Mouse (Mus musculus): Measurements from ENCODE around the gene Tmod4. TPM values are rescaled to one million over a fixed set of nuclear protein-coding genes. Genes with fewer than 3 reads are reported as not detected.
"Not testable (repeated sequence)": the region's sequence is repeated elsewhere in the genome, so short reads cannot be mapped to it uniquely, and the experiment has no call there.

Gene Tmod4
- polyA plus RNA-seq, 1 experiment, result 0.77 TPM

DNA sequence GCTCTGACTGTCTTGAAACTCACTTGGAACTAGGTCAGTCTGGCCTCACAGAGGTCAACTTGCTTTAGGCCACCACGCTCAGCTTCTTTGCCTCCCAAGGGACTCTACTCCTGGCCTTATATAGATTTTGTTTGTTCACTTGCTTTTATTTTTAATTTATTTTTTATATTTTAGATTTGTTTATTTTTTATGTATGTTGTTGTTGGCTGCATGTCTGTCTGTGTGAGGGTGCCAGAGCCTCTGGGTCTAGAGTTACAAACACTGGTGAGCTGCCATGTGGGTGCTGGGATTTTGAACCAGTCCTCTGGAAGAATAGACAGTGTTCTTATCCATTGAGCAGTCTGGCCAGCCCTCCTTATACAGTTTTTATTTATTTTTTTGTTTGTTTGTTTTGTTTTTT is 11.5 kb upstream of the Tmod4 start:
- H3K4me3 ChIP-seq (ENCODE audit: insufficient read depth, low read length), result no peak overlapping the region
- no peak overlapping the region for H3K27ac ChIP-seq (ENCODE audit: insufficient read depth, low read length)
- TF ChIP-seq CTCF (IDR thresholded peaks at IDR 0.05; ENCODE audit: extremely low read depth, insufficient read depth, low read length) (no peak), POLR2A (IDR thresholded peaks at IDR 0.05; ENCODE audit: extremely low read depth, insufficient read depth, low read length) (no peak)
- H3K4me1 ChIP-seq (ENCODE audit: control insufficient read depth, insufficient read depth, low read length), result no peaks in the 10 kb centered on the region

DNA sequence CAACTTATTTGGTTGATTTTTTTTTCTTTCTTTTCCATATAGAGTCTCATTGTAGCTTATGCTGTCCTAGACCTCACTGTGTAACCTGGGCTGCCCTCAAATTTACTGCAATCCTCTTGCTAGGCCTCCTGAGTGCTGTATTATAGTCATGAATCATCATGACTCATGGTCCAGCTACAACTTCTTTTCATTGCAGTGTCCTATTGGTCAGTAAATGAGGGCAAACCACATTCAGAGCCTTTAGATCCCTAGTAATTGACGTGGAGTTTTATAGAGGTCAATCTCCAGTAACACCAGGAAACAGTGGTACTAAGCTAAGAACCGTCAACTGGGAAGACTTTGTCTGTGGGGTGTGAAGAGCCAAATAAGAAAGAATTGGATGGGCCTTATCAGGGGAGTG is 6.5 kb upstream of the Tmod4 start:
- H3K4me3 ChIP-seq (ENCODE audit: insufficient read depth, low read length), result no peak overlapping the region
- TF ChIP-seq CTCF (IDR thresholded peaks at IDR 0.05; ENCODE audit: extremely low read depth, insufficient read depth, low read length), result no peak
- TF ChIP-seq POLR2A (IDR thresholded peaks at IDR 0.05; ENCODE audit: extremely low read depth, insufficient read depth, low read length), result no peak
- H3K4me1 ChIP-seq (ENCODE audit: control insufficient read depth, insufficient read depth, low read length), result no peaks in the 10 kb centered on the region

DNA sequence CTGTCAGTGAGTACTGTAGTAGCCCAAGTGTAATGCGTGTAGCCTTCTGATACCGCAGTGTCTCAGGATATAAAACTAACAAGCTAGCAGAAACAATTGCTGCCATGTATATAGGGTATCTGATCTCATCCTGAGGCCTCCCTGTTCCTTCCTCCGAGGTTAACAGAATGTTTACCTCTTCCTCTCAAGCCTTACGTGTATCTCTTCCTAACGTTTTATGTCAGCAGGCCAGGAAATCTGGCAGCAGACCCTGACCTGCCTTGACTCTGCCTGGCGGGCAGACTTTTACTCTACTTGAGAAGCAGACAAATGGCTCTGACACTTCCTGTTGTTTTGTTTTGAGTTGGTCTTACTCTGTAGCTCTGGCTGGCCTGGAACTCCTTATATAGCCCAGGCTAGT is 2.7 kb upstream of the Tmod4 start:
- TF ChIP-seq POLR2A (IDR thresholded peaks at IDR 0.05; ENCODE audit: extremely low read depth, insufficient read depth, low read length) (no peak), CTCF (IDR thresholded peaks at IDR 0.05; ENCODE audit: extremely low read depth, insufficient read depth, low read length) (no peak)
- Histone ChIP-seq H3K27ac (ENCODE audit: insufficient read depth, low read length) (no peak overlapping the region), H3K4me3 (ENCODE audit: insufficient read depth, low read length) (no peak overlapping the region), H3K4me1 (ENCODE audit: control insufficient read depth, insufficient read depth, low read length) (no peaks in the 10 kb centered on the region)

More for the DNA sequence above, 6.5 kb upstream of the Tmod4 start:
- H3K27ac ChIP-seq (ENCODE audit: insufficient read depth, low read length), result no peak overlapping the region

DNA sequence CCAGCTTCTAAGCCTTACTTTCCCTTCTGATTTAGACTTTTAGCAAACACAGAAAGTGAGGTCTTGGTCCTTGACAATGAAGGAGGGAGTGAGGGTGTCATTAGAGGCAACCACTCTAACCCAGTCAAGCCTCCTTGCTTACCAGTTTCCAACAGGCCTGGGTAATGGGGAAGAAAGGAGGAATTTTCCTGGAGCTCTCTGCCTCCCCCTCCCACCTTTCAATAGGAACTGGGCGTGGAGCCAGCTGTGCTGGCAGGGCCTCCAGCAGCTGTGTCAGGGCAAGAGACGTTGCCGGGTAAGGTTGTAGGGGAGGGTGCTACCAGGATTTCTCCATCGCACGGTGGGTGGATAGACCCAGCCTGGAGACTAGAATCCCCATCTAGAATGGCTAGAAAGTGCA is 696 bp downstream of the Tmod4 start:
- H3K4me1 ChIP-seq (ENCODE audit: control insufficient read depth, insufficient read depth, low read length), result no peaks in the 10 kb centered on the region
- TF ChIP-seq POLR2A (IDR thresholded peaks at IDR 0.05; ENCODE audit: extremely low read depth, insufficient read depth, low read length) (no peak), CTCF (IDR thresholded peaks at IDR 0.05; ENCODE audit: extremely low read depth, insufficient read depth, low read length) (no peak)
- no peak overlapping the region for H3K4me3 ChIP-seq (ENCODE audit: insufficient read depth, low read length)
- H3K27ac ChIP-seq (ENCODE audit: insufficient read depth, low read length), result no peak overlapping the region

DNA sequence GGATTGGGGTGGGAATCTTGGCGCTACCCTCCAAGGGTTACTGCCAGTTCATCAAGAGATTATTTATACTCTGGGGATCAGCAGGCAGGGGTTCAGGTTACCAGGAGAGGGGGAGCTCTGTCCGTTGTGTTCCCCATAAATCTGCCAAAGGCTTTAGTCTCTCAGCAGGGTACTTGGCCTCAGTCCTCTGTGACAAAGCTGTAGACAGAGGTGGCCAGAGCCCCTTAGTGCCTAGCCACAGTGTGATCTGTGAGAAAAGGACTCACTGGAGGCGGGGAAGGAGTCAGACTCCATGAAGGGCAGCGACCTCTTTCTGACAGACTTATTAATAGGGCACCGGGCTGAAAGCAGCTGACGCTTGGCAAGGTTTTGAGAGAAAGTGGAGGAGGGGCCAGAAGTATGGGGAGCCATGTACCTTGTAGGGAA is 5.0 kb downstream of the Tmod4 start:
- Histone ChIP-seq H3K4me3 (ENCODE audit: insufficient read depth, low read length) (no peak overlapping the region), H3K27ac (ENCODE audit: insufficient read depth, low read length) (no peak overlapping the region), H3K4me1 (ENCODE audit: control insufficient read depth, insufficient read depth, low read length) (no peaks in the 10 kb centered on the region)
- TF ChIP-seq POLR2A (IDR thresholded peaks at IDR 0.05; ENCODE audit: extremely low read depth, insufficient read depth, low read length) (no peak), CTCF (IDR thresholded peaks at IDR 0.05; ENCODE audit: extremely low read depth, insufficient read depth, low read length) (no peak)

DNA sequence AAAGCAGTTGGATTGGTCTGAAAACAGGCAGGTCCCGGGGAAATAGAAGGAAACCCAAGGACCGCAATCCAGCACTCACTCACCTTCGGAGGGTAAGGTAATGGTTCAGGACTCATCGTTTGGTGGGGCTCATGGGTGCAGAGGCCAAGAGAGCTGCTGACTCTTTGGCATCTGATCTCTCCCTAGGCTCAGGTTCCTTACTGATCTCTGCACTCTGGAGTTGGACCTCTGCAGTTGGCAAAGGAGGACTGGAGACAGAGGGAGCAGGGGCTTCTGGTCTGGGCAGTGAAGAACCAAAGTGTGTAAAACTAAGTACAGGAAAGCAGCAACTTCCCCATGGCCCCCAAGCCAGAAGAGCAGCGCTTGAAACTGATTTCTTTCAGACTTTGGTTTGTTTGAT is 5.8 kb downstream of the Tmod4 start:
- no peak overlapping the region for H3K27ac ChIP-seq (ENCODE audit: insufficient read depth, low read length)
- H3K4me1 ChIP-seq (ENCODE audit: control insufficient read depth, insufficient read depth, low read length), result no peaks in the 10 kb centered on the region
- no peak for TF ChIP-seq CTCF (IDR thresholded peaks at IDR 0.05; ENCODE audit: extremely low read depth, insufficient read depth, low read length)
- TF ChIP-seq POLR2A (IDR thresholded peaks at IDR 0.05; ENCODE audit: extremely low read depth, insufficient read depth, low read length), result no peak
- H3K4me3 ChIP-seq (ENCODE audit: insufficient read depth, low read length), result no peak overlapping the region

DNA sequence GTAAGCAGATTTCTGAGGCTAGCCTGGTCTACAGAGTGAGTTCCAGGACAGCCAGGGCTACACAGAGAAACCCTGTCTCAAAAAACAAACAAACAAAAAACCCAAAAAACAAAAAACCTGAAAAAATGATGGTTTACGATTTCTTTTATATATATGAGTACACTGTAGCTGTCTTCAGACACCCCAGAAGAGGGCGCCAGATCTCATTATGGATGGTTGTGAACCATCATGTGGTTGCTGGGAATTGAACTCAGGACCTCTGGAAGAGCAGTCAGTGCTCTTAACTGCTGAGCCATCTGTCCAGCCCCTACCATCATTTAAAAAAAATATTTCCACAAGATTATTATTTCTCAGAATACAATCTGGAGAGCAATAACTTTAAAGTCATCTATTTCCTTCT is 8.1 kb downstream of the Tmod4 start:
- H3K4me1 ChIP-seq (ENCODE audit: control insufficient read depth, insufficient read depth, low read length); H3K27ac ChIP-seq (ENCODE audit: insufficient read depth, low read length); H3K4me3 ChIP-seq (ENCODE audit: insufficient read depth, low read length): not testable (repeated sequence)

DNA sequence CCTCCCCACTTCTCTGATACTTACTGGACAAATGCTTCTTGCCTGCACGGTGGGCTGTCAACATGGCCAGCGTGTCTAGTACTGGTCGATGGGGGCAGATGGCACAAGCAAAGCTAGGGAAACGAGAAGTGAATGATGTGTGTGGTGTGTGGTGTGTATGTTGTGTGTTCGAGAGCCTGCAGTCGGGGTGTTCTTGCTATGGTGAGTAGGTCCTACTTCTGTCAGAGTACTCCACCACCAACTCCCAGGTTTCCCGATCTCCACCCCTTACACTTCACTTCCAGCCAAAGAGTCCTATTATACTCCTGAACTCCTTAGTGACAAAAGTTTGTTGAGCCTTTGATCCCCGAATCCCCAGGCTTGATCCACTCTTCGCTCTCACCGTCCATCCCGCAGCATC is 8.9 kb downstream of the Tmod4 start:
- Histone ChIP-seq H3K27ac (ENCODE audit: insufficient read depth, low read length) (no peak overlapping the region), H3K4me3 (ENCODE audit: insufficient read depth, low read length) (peak overlapping the region; percentile 69), H3K4me1 (ENCODE audit: control insufficient read depth, insufficient read depth, low read length) (no peaks in the 10 kb centered on the region)
- TF ChIP-seq CTCF (IDR thresholded peaks at IDR 0.05; ENCODE audit: extremely low read depth, insufficient read depth, low read length) (no peak), POLR2A (IDR thresholded peaks at IDR 0.05; ENCODE audit: extremely low read depth, insufficient read depth, low read length) (no peak)

DNA sequence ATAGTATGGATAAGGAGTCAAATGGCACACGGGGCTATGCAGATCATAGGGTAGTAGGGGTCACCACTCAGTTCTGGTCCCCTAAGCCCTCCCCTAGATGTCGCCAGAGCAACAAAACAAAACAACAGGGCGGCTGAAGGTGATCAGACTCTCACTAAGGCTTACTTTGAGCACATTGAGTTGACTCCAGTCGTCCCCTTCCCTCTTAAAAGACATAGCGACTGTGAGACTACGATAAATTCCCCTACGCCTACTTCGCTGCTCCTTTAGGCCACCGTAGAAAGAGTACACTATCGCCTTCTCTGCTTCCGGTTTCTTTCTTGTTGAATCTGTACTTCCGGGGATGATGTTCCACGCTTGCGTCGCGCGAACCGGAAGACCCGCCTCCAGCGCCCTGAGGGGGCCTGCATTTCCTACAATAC is 9.4 kb downstream of the Tmod4 start, which contains the start of the genes Scnm1 and Lysmd1:
Scnm1 (minus strand) TSS at position 332 of the 422 bp plus-strand sequence.
Lysmd1 (plus strand) TSS at position 409 of the 422 bp plus-strand sequence.
- Histone ChIP-seq H3K27ac (ENCODE audit: insufficient read depth, low read length) (no peak within 1 kb of the TSS), H3K4me1 (ENCODE audit: control insufficient read depth, insufficient read depth, low read length) (no peaks in the 10 kb centered on the region), H3K4me3 (ENCODE audit: insufficient read depth, low read length) (peak within 1 kb of the TSS; percentile 69)
- TF ChIP-seq CTCF (IDR thresholded peaks at IDR 0.05; ENCODE audit: extremely low read depth, insufficient read depth, low read length) (0 out of 2 replicates have a peak, but pooled peaks have one; percentile 11), POLR2A (IDR thresholded peaks at IDR 0.05; ENCODE audit: extremely low read depth, insufficient read depth, low read length) (no peak)

DNA sequence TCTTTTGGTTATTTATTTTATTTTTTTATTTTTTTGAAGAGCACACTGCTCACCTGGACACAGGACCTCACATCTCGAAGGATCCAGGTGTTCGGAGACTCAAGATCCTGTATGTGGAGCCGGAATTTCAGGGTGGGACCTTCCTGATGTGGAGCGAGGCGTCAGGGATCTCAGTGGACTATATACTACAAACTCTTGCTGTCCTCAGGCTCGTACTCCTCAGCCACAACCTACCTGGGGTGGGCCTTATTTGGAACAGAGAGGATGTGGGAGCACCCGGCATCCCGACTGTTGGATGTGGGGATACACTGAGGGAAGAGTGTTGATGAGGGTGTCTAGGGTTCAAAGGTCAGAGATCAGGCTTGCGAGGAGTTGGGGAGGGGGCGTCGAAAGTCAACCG is 9.9 kb downstream of the Tmod4 start:
- not testable (repeated sequence) for H3K4me1 ChIP-seq (ENCODE audit: control insufficient read depth, insufficient read depth, low read length); H3K27ac ChIP-seq (ENCODE audit: insufficient read depth, low read length)
- peak overlapping the region; percentile 69; the same call in 1 of the 2 replicates for H3K4me3 ChIP-seq (ENCODE audit: insufficient read depth, low read length)

DNA sequence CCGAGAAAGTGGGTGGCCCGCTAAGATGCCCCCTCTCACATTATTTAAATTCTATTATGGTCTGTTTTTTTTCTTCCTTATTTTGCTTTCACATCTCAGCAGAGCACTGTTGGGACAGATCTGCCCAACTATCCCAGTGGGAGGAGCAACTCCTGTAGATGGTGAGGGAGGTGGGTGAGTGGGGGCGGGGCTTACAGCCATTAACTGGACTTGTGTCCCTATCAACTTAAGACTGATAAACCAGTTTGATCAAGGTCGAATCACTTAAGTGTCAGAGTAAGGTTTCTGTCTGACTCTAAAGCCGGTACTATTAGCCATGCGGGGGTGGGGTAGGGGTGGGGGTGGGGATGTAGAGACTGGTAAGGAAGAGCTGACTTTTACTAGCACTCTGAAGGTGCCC is 10.7 kb downstream of the Tmod4 start:
- H3K4me3 ChIP-seq (ENCODE audit: insufficient read depth, low read length), result peak overlapping the region; percentile 37
- no peaks in the 10 kb centered on the region for H3K4me1 ChIP-seq (ENCODE audit: control insufficient read depth, insufficient read depth, low read length)
- H3K27ac ChIP-seq (ENCODE audit: insufficient read depth, low read length), result no peak overlapping the region
- TF ChIP-seq POLR2A (IDR thresholded peaks at IDR 0.05; ENCODE audit: extremely low read depth, insufficient read depth, low read length), result no peak
- TF ChIP-seq CTCF (IDR thresholded peaks at IDR 0.05; ENCODE audit: extremely low read depth, insufficient read depth, low read length), result no peak
